Mouse (Mus musculus): ENCODE measurements around the gene Acyp2. TPM values are rescaled to one million over a fixed set of nuclear protein-coding genes. Genes with fewer than 3 reads are reported as not detected.

Acyp2 gene
- polyA plus RNA-seq, 1 experiment = 1.9 TPM

DNA sequence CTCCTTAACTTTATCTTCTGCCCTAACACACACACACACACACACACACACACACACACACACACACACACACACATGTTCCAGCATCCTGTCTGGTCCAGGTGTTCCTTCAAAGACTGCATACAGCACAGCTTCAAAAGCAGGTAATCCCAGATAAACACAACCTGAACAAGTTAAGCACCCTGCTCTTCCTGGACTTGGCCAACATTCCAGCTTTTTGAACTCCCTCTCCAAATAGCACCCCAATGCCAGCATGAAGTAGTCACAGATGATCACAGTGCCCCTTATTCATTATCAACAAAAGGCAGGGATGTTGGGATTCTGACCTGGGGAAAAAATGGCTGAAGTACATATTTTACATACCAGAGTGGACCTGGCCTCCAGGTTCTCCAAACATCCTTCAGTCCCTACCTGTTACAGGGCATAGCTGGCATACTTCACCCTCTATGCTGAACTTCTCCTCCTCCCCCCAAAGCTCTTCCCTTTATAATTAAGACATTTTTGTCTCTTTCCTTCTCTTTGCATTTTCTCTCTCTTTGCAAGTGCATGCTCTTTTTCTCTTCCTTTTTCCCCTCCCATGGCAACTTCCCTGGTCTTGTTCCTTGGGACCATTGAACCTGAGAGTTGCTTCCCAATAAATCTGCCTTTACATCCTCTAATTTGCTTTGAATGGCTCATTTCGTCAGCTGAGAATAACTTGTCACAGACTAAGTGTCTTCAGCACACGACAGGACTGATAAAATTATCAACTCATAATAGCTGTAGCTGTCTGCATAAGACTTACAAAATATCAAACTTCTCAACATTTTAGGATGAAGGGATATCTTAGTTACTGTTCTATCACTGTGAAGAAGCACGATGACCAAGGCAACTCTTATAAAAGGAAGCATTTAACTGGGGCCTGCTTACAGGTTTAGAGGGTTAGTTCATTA, 41.5 kb downstream of the Acyp2 start:
- H3K4me1 ChIP-seq (ENCODE audit: control insufficient read depth, insufficient read depth, low read length) = no peaks in the 10 kb centered on the region
- TF ChIP-seq CTCF (IDR thresholded peaks at IDR 0.05; ENCODE audit: low read depth, low read length) = no peak
- no peak for TF ChIP-seq POLR2A (IDR thresholded peaks at IDR 0.05; ENCODE audit: insufficient read depth, low read length)
- TF ChIP-seq EP300 (IDR thresholded peaks at IDR 0.05; ENCODE audit: insufficient read depth, low read depth, low read length) = no peak
- H3K27ac ChIP-seq (ENCODE audit: insufficient read depth, low read length) = no peak overlapping the region
- H3K9ac ChIP-seq (ENCODE audit: low read depth, poor library complexity, severe bottlenecking) = no peak overlapping the region
- no peaks in the 10 kb centered on the region for H3K36me3 ChIP-seq (ENCODE audit: control insufficient read depth, insufficient read depth, low read length, poor library complexity, severe bottlenecking)
- no peak overlapping the region for H3K4me3 ChIP-seq (ENCODE audit: low read depth, low read length)
- H3K27me3 ChIP-seq (ENCODE audit: control insufficient read depth, insufficient read depth, low read length, poor library complexity, severe bottlenecking) = no peaks in the 10 kb centered on the region
- no peaks in the 10 kb centered on the region for H3K9me3 ChIP-seq (replicated peaks; ENCODE audit: control insufficient read depth, insufficient read depth, low read length, poor library complexity, severe bottlenecking)

DNA sequence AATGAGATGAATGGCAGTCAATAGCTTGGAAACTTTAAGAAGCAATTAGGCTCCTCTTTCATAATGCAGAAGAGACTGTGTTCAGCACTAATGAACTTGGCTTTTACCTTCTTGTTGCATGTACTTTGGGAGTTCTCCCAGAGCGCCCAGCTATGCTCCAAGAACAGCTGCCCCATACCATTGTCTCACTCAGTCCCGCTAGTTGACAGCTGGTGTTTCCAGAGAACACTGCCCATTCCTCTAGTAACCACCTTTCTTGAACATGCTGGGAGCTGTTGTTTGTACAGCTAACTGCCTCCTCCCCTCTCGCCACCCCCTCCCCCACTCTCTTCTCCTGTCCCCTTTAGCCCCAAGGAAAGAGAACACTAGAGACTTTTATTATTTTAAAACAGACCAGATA, 52.1 kb downstream of the Acyp2 start:
- H3K4me1 ChIP-seq (ENCODE audit: control insufficient read depth, insufficient read depth, low read length) = no peaks in the 10 kb centered on the region
- no peak overlapping the region for H3K27ac ChIP-seq (ENCODE audit: insufficient read depth, low read length)
- H3K36me3 ChIP-seq (ENCODE audit: control insufficient read depth, insufficient read depth, low read length, poor library complexity, severe bottlenecking) = no peaks in the 10 kb centered on the region
- no peak for TF ChIP-seq EP300 (IDR thresholded peaks at IDR 0.05; ENCODE audit: insufficient read depth, low read depth, low read length)
- no peak for TF ChIP-seq POLR2A (IDR thresholded peaks at IDR 0.05; ENCODE audit: insufficient read depth, low read length)
- TF ChIP-seq CTCF (IDR thresholded peaks at IDR 0.05; ENCODE audit: low read depth, low read length) = no peak
- H3K9ac ChIP-seq (ENCODE audit: low read depth, poor library complexity, severe bottlenecking) = no peak overlapping the region
- no peaks in the 10 kb centered on the region for H3K27me3 ChIP-seq (ENCODE audit: control insufficient read depth, insufficient read depth, low read length, poor library complexity, severe bottlenecking)
- H3K9me3 ChIP-seq (replicated peaks; ENCODE audit: control insufficient read depth, insufficient read depth, low read length, poor library complexity, severe bottlenecking) = no peaks in the 10 kb centered on the region
- H3K4me3 ChIP-seq (ENCODE audit: low read depth, low read length) = no peak overlapping the region

- Histone ChIP-seq H3K4me3 (ENCODE audit: low read depth, low read length) (no peak overlapping the region), H3K9me3 (replicated peaks; ENCODE audit: control insufficient read depth, insufficient read depth, low read length, poor library complexity, severe bottlenecking) (no peaks in the 10 kb centered on the region), H3K4me1 (ENCODE audit: control insufficient read depth, insufficient read depth, low read length) (no peaks in the 10 kb centered on the region), H3K36me3 (ENCODE audit: control insufficient read depth, insufficient read depth, low read length, poor library complexity, severe bottlenecking) (no peaks in the 10 kb centered on the region), H3K27me3 (ENCODE audit: control insufficient read depth, insufficient read depth, low read length, poor library complexity, severe bottlenecking) (no peaks in the 10 kb centered on the region), H3K27ac (ENCODE audit: insufficient read depth, low read length) (no peak overlapping the region), H3K9ac (ENCODE audit: low read depth, poor library complexity, severe bottlenecking) (no peak overlapping the region)
- TF ChIP-seq CTCF (IDR thresholded peaks at IDR 0.05; ENCODE audit: low read depth, low read length) = no peak
- no peak for TF ChIP-seq EP300 (IDR thresholded peaks at IDR 0.05; ENCODE audit: insufficient read depth, low read depth, low read length)
- no peak for TF ChIP-seq POLR2A (IDR thresholded peaks at IDR 0.05; ENCODE audit: insufficient read depth, low read length)
Observed at GRCm38 (mm10) chr11:30580008-30580407, 69.4 kb downstream of the Acyp2 start.

DNA sequence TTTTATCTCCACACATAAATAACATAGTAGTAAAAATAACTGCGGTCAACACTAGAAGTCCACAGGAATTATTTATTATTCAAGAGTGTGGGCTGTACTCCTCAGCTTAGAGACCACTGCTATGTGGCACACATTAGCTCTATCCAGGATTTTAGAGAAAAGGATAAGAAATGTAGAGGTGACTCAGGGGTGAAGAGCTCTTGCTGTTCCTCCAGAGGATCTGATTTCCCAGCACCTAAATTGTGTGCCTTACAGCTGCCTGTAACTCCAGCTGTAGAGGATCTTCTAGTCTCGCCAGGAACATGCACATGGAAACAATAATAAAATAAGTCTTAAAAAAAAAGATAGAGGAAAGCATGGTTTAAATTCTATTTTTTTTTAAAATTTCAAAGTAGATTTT, 70.5 kb downstream of the Acyp2 start:
- no peak overlapping the region for H3K9ac ChIP-seq (ENCODE audit: low read depth, poor library complexity, severe bottlenecking)
- no peak overlapping the region for H3K27ac ChIP-seq (ENCODE audit: insufficient read depth, low read length)
- TF ChIP-seq EP300 (IDR thresholded peaks at IDR 0.05; ENCODE audit: insufficient read depth, low read depth, low read length) (no peak), CTCF (IDR thresholded peaks at IDR 0.05; ENCODE audit: low read depth, low read length) (no peak), POLR2A (IDR thresholded peaks at IDR 0.05; ENCODE audit: insufficient read depth, low read length) (no peak)
- no peak overlapping the region for H3K4me3 ChIP-seq (ENCODE audit: low read depth, low read length)
- no peaks in the 10 kb centered on the region for H3K4me1 ChIP-seq (ENCODE audit: control insufficient read depth, insufficient read depth, low read length)
- no peaks in the 10 kb centered on the region for H3K9me3 ChIP-seq (replicated peaks; ENCODE audit: control insufficient read depth, insufficient read depth, low read length, poor library complexity, severe bottlenecking)
- no peaks in the 10 kb centered on the region for H3K36me3 ChIP-seq (ENCODE audit: control insufficient read depth, insufficient read depth, low read length, poor library complexity, severe bottlenecking)
- no peaks in the 10 kb centered on the region for H3K27me3 ChIP-seq (ENCODE audit: control insufficient read depth, insufficient read depth, low read length, poor library complexity, severe bottlenecking)

DNA sequence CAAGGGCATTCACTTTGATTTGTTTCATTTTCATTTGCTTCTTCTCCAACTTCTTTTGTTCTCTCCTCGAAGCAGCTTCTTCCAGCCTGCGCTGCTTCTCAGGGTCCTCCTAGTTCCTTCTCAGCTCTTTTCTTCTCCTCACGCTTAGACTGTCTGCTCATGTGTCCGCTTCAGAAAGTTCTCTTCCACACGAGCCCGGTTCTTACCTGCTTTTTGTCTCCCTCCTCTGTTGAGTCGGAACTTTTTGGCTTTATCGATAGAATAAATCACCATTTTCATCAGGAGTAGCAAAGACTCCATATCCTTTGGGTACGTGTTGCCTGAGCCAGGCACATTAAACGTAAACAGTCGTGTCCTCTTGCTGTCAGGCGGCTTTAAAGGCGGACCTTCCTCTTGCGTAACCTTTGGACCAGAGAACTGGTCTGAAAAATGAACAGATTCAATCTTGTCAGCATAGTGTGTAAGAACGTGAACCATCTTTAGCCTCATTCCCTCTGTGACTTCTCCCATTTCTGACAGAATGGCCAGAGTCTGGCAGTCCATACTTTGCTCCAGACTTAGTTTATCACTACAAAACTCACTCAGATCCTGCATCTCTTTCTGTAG, 76.5 kb downstream of the Acyp2 start:
- TF ChIP-seq CTCF (IDR thresholded peaks at IDR 0.05; ENCODE audit: low read depth, low read length) = no peak
- no peak for TF ChIP-seq POLR2A (IDR thresholded peaks at IDR 0.05; ENCODE audit: insufficient read depth, low read length)
- no peak for TF ChIP-seq EP300 (IDR thresholded peaks at IDR 0.05; ENCODE audit: insufficient read depth, low read depth, low read length)
- H3K4me1 ChIP-seq (ENCODE audit: control insufficient read depth, insufficient read depth, low read length) = no peaks in the 10 kb centered on the region
- no peak overlapping the region for H3K9ac ChIP-seq (ENCODE audit: low read depth, poor library complexity, severe bottlenecking)
- H3K27ac ChIP-seq (ENCODE audit: insufficient read depth, low read length) = no peak overlapping the region
- no peaks in the 10 kb centered on the region for H3K9me3 ChIP-seq (replicated peaks; ENCODE audit: control insufficient read depth, insufficient read depth, low read length, poor library complexity, severe bottlenecking)
- H3K36me3 ChIP-seq (ENCODE audit: control insufficient read depth, insufficient read depth, low read length, poor library complexity, severe bottlenecking) = no peaks in the 10 kb centered on the region
- no peaks in the 10 kb centered on the region for H3K27me3 ChIP-seq (ENCODE audit: control insufficient read depth, insufficient read depth, low read length, poor library complexity, severe bottlenecking)
- H3K4me3 ChIP-seq (ENCODE audit: low read depth, low read length) = no peak overlapping the region

- no peaks in the 10 kb centered on the region for H3K36me3 ChIP-seq (ENCODE audit: control insufficient read depth, insufficient read depth, low read length, poor library complexity, severe bottlenecking)
- H3K9ac ChIP-seq (ENCODE audit: low read depth, poor library complexity, severe bottlenecking) = no peak overlapping the region
- no peaks in the 10 kb centered on the region for H3K4me1 ChIP-seq (ENCODE audit: control insufficient read depth, insufficient read depth, low read length)
- H3K4me3 ChIP-seq (ENCODE audit: low read depth, low read length) = no peak overlapping the region
- no peaks in the 10 kb centered on the region for H3K27me3 ChIP-seq (ENCODE audit: control insufficient read depth, insufficient read depth, low read length, poor library complexity, severe bottlenecking)
- peaks cover 8% of the 10 kb centered on the region for H3K9me3 ChIP-seq (replicated peaks; ENCODE audit: control insufficient read depth, insufficient read depth, low read length, poor library complexity, severe bottlenecking)
- H3K27ac ChIP-seq (ENCODE audit: insufficient read depth, low read length) = no peak overlapping the region
- TF ChIP-seq CTCF (IDR thresholded peaks at IDR 0.05; ENCODE audit: low read depth, low read length) = no peak
- TF ChIP-seq POLR2A (IDR thresholded peaks at IDR 0.05; ENCODE audit: insufficient read depth, low read length) = no peak
- TF ChIP-seq EP300 (IDR thresholded peaks at IDR 0.05; ENCODE audit: insufficient read depth, low read depth, low read length) = no peak
Observed at GRCm38 (mm10) chr11:30570568-30570967, 78.8 kb downstream of the Acyp2 start.
